Mouse (Mus musculus): ENCODE data around the gene Sumf1. TPM values are rescaled to one million over a fixed set of nuclear protein-coding genes. Genes with fewer than 3 reads are reported as not detected.

Sumf1 gene
- polyA plus RNA-seq, 1 experiment, result 37.6 TPM

- no peaks in the 10 kb centered on the region for H3K27me3 ChIP-seq (replicated peaks; ENCODE audit: control insufficient read depth, insufficient read depth, low read length)
- TF ChIP-seq POLR2A (IDR thresholded peaks at IDR 0.05; ENCODE audit: low read depth, low read length) (no peak), CTCF (conservative IDR thresholded peaks at IDR 0.05; ENCODE audit: insufficient read depth, insufficient read length, low read depth, low read length) (no peak)
- peaks cover 18% of the 10 kb centered on the region for H3K4me1 ChIP-seq (ENCODE audit: control insufficient read depth, insufficient read depth, low read length)
- H3K36me3 ChIP-seq (ENCODE audit: control insufficient read depth, insufficient read depth, low read length), result no peaks in the 10 kb centered on the region
- peak overlapping the region; percentile 99 for H3K27ac ChIP-seq (ENCODE audit: insufficient read depth, low read depth, low read length)
- H3K4me3 ChIP-seq (ENCODE audit: insufficient read depth, low read depth, low read length), result no peak overlapping the region
- DNase-seq, result peak; percentile 88
- 50% methylated on average over 4 of the region's 4 CpGs for WGBS
Observed at GRCm38 (mm10) chr6:108140722-108141490, 44.5 kb downstream of the Sumf1 start.

- H3K27me3 ChIP-seq (replicated peaks; ENCODE audit: control insufficient read depth, insufficient read depth, low read length), result no peaks in the 10 kb centered on the region
- TF ChIP-seq POLR2A (IDR thresholded peaks at IDR 0.05; ENCODE audit: low read depth, low read length), result no peak
- no peak for TF ChIP-seq CTCF (conservative IDR thresholded peaks at IDR 0.05; ENCODE audit: insufficient read depth, insufficient read length, low read depth, low read length)
- H3K4me1 ChIP-seq (ENCODE audit: control insufficient read depth, insufficient read depth, low read length), result peaks cover 16% of the 10 kb centered on the region
- no peak overlapping the region for H3K27ac ChIP-seq (ENCODE audit: insufficient read depth, low read depth, low read length)
- 95% methylated on average over 5 of the region's 5 CpGs for WGBS
- no peak for DNase-seq
- H3K36me3 ChIP-seq (ENCODE audit: control insufficient read depth, insufficient read depth, low read length), result no peaks in the 10 kb centered on the region; the same call in 1 of the 2 replicates
- H3K4me3 ChIP-seq (ENCODE audit: insufficient read depth, low read depth, low read length), result no peak overlapping the region
Observed at GRCm38 (mm10) chr6:108137031-108137430, 48.4 kb downstream of the Sumf1 start.

GRCm38 (mm10) chr6:108136286-108136685, 49.1 kb downstream of the Sumf1 start:
- Histone ChIP-seq H3K36me3 (ENCODE audit: control insufficient read depth, insufficient read depth, low read length) (no peaks in the 10 kb centered on the region; the same call in 1 of the 2 replicates), H3K4me1 (ENCODE audit: control insufficient read depth, insufficient read depth, low read length) (peaks cover 10% of the 10 kb centered on the region), H3K27me3 (replicated peaks; ENCODE audit: control insufficient read depth, insufficient read depth, low read length) (no peaks in the 10 kb centered on the region), H3K27ac (ENCODE audit: insufficient read depth, low read depth, low read length) (no peak overlapping the region), H3K4me3 (ENCODE audit: insufficient read depth, low read depth, low read length) (no peak overlapping the region)
- TF ChIP-seq CTCF (conservative IDR thresholded peaks at IDR 0.05; ENCODE audit: insufficient read depth, insufficient read length, low read depth, low read length) (no peak), POLR2A (IDR thresholded peaks at IDR 0.05; ENCODE audit: low read depth, low read length) (no peak)
- no peak for DNase-seq
- 82% methylated on average over 1 of the region's 1 CpGs for WGBS

- no peaks in the 10 kb centered on the region for H3K4me1 ChIP-seq (ENCODE audit: control insufficient read depth, insufficient read depth, low read length)
- no peaks in the 10 kb centered on the region for H3K27me3 ChIP-seq (replicated peaks; ENCODE audit: control insufficient read depth, insufficient read depth, low read length)
- TF ChIP-seq CTCF (conservative IDR thresholded peaks at IDR 0.05; ENCODE audit: insufficient read depth, insufficient read length, low read depth, low read length) (no peak), POLR2A (IDR thresholded peaks at IDR 0.05; ENCODE audit: low read depth, low read length) (no peak)
- DNase-seq, result peak; percentile 47
- no peak overlapping the region for H3K27ac ChIP-seq (ENCODE audit: insufficient read depth, low read depth, low read length)
- no peak overlapping the region for H3K4me3 ChIP-seq (ENCODE audit: insufficient read depth, low read depth, low read length)
- 90% methylated on average over 5 of the region's 5 CpGs for WGBS
- H3K36me3 ChIP-seq (ENCODE audit: control insufficient read depth, insufficient read depth, low read length), result no peaks in the 10 kb centered on the region; the same call in 1 of the 2 replicates
Observed at GRCm38 (mm10) chr6:108132268-108132935, 53.0 kb downstream of the Sumf1 start.

GRCm38 (mm10) chr6:108130718-108131117, 54.7 kb downstream of the Sumf1 start:
- Histone ChIP-seq H3K27ac (ENCODE audit: insufficient read depth, low read depth, low read length) (no peak overlapping the region), H3K27me3 (replicated peaks; ENCODE audit: control insufficient read depth, insufficient read depth, low read length) (no peaks in the 10 kb centered on the region), H3K4me3 (ENCODE audit: insufficient read depth, low read depth, low read length) (no peak overlapping the region), H3K4me1 (ENCODE audit: control insufficient read depth, insufficient read depth, low read length) (no peaks in the 10 kb centered on the region), H3K36me3 (ENCODE audit: control insufficient read depth, insufficient read depth, low read length) (no peaks in the 10 kb centered on the region; the same call in 1 of the 2 replicates)
- no peak for DNase-seq
- WGBS, result 84% methylated on average over 5 of the region's 5 CpGs
- TF ChIP-seq CTCF (conservative IDR thresholded peaks at IDR 0.05; ENCODE audit: insufficient read depth, insufficient read length, low read depth, low read length), result no peak
- no peak for TF ChIP-seq POLR2A (IDR thresholded peaks at IDR 0.05; ENCODE audit: low read depth, low read length)

- no peaks in the 10 kb centered on the region for H3K27me3 ChIP-seq (replicated peaks; ENCODE audit: control insufficient read depth, insufficient read depth, low read length)
- no peak overlapping the region for H3K27ac ChIP-seq (ENCODE audit: insufficient read depth, low read depth, low read length)
- no peak overlapping the region for H3K4me3 ChIP-seq (ENCODE audit: insufficient read depth, low read depth, low read length)
- WGBS, result 84% methylated on average over 3 of the region's 3 CpGs
- no peak for TF ChIP-seq POLR2A (IDR thresholded peaks at IDR 0.05; ENCODE audit: low read depth, low read length)
- no peak for TF ChIP-seq CTCF (conservative IDR thresholded peaks at IDR 0.05; ENCODE audit: insufficient read depth, insufficient read length, low read depth, low read length)
- no peaks in the 10 kb centered on the region for H3K4me1 ChIP-seq (ENCODE audit: control insufficient read depth, insufficient read depth, low read length)
- peak; percentile 35 for DNase-seq
- H3K36me3 ChIP-seq (ENCODE audit: control insufficient read depth, insufficient read depth, low read length), result no peaks in the 10 kb centered on the region
Observed at GRCm38 (mm10) chr6:108126631-108127030, 58.8 kb downstream of the Sumf1 start.

GRCm38 (mm10) chr6:108125474-108125873, 59.9 kb downstream of the Sumf1 start:
- DNase-seq, result no peak
- Histone ChIP-seq H3K4me3 (ENCODE audit: insufficient read depth, low read depth, low read length) (no peak overlapping the region), H3K27ac (ENCODE audit: insufficient read depth, low read depth, low read length) (no peak overlapping the region), H3K27me3 (replicated peaks; ENCODE audit: control insufficient read depth, insufficient read depth, low read length) (no peaks in the 10 kb centered on the region), H3K36me3 (ENCODE audit: control insufficient read depth, insufficient read depth, low read length) (no peaks in the 10 kb centered on the region), H3K4me1 (ENCODE audit: control insufficient read depth, insufficient read depth, low read length) (no peaks in the 10 kb centered on the region)
- TF ChIP-seq CTCF (conservative IDR thresholded peaks at IDR 0.05; ENCODE audit: insufficient read depth, insufficient read length, low read depth, low read length) (no peak), POLR2A (IDR thresholded peaks at IDR 0.05; ENCODE audit: low read depth, low read length) (no peak)
- WGBS, result 100% methylated on average over 1 of the region's 1 CpGs
